Mouse (Mus musculus) adrenal gland, adult (tissue): ENCODE results near the gene Rnf212.
"Not testable (repeated sequence)": the region's sequence is repeated elsewhere in the genome, so short reads cannot be mapped to it uniquely, and the experiment has no call there.

Experiments
- DNase-seq, 2 experiments: peaks; one replicate each; pipeline ENCODE4 v3.0.0; 2022 to 2023; ENCODE audit warnings: low spot score in 1 of 2; ENCODE audit not compliant: inconsistent age in 2 of 2

Rnf212 gene

GRCm38 (mm10) chr5:108774630-108775306, at the start of gene Rnf212:
TSS of gene Rnf212 (minus strand) at chr5:108774982.
- DNase-seq: no peak

- DNase-seq: peak; percentile 48 to 74
Observed at GRCm38 (mm10) chr5:108823276-108823675, 48.5 kb upstream of the Rnf212 start.

- not testable (repeated sequence) for DNase-seq
Observed at GRCm38 (mm10) chr5:108808750-108809149, 34.0 kb upstream of the Rnf212 start, which contains the start of gene Vmn2r8. TSS of gene Vmn2r8 (minus strand) at chr5:108808850.

- DNase-seq: peak; percentile 27 to 61
Observed at GRCm38 (mm10) chr5:108803646-108804045, 28.9 kb upstream of the Rnf212 start.

GRCm38 (mm10) chr5:108795263-108795662, 20.5 kb upstream of the Rnf212 start, which contains the start of gene Tmed11:
TSS of gene Tmed11 (minus strand) at chr5:108795363.
- DNase-seq: not testable (repeated sequence)

- DNase-seq: peak; percentile 34 to 65
Observed at GRCm38 (mm10) chr5:108790385-108790784, 15.6 kb upstream of the Rnf212 start.

- DNase-seq: no peak
Observed at GRCm38 (mm10) chr5:108760002-108760401, 14.8 kb downstream of the Rnf212 start.

- DNase-seq: peak; percentile 10 to 61
Observed at GRCm38 (mm10) chr5:108758396-108758795, 16.4 kb downstream of the Rnf212 start.

GRCm38 (mm10) chr5:108751258-108751657, 23.5 kb downstream of the Rnf212 start:
- DNase-seq: not testable (repeated sequence)

GRCm38 (mm10) chr5:108750328-108751210, 24.2 kb downstream of the Rnf212 start:
- no peak for DNase-seq

GRCm38 (mm10) chr5:108744629-108745028, 30.2 kb downstream of the Rnf212 start:
- DNase-seq: no peak

GRCm38 (mm10) chr5:108743856-108744255, 30.9 kb downstream of the Rnf212 start:
- no peak for DNase-seq

- no peak for DNase-seq
Observed at GRCm38 (mm10) chr5:108742596-108742995, 32.2 kb downstream of the Rnf212 start.

GRCm38 (mm10) chr5:108741844-108742243, 32.9 kb downstream of the Rnf212 start:
- no peak for DNase-seq

- no peak for DNase-seq
Observed at GRCm38 (mm10) chr5:108727425-108727824, 47.4 kb downstream of the Rnf212 start.

GRCm38 (mm10) chr5:108726557-108727248, 48.1 kb downstream of the Rnf212 start:
- DNase-seq: peak; percentile 79 to 92

- peak; percentile 76 to 84 for DNase-seq
Observed at GRCm38 (mm10) chr5:108724006-108724405, 50.8 kb downstream of the Rnf212 start.

- DNase-seq: peak in 1 of 2 experiments; percentile 3
Observed at GRCm38 (mm10) chr5:108719761-108720160, 55.0 kb downstream of the Rnf212 start.

GRCm38 (mm10) chr5:108718051-108718450, 56.7 kb downstream of the Rnf212 start:
- DNase-seq: peak in 1 of 2 experiments; percentile 3

GRCm38 (mm10) chr5:108715974-108716373, 58.8 kb downstream of the Rnf212 start:
- peak in 1 of 2 experiments; percentile 3 for DNase-seq

GRCm38 (mm10) chr5:108714149-108714548, 60.6 kb downstream of the Rnf212 start:
- DNase-seq: peak; percentile 46 to 60
